Mouse (Mus musculus) kidney, embryonic 14.5 days (tissue): ENCODE data around the gene Crcp. TPM values are rescaled to one million over a fixed set of nuclear protein-coding genes. Genes with fewer than 3 reads are reported as not detected.

Experiments used
- ATAC-seq: fragments of 200-750 bp; cut with Nextera tagmentation; 2 replicates; pipeline ENCODE4 v1.8.0; 2017; ENCODE audit warnings: moderate number of reproducible peaks, mild to moderate bottlenecking, moderate TSS enrichment, moderate library complexity; ENCODE audit not compliant: low FRiP score, low TSS enrichment
- H3K27ac ChIP-seq: fragments of 300-500 bp; sonication (generic); 2 replicates; pipeline ENCODE4 v1.5.1; 2014; ENCODE audit warnings: low read depth, mild to moderate bottlenecking, low read length, moderate library complexity, mixed read lengths
- H3K27me3 ChIP-seq: fragments of 300-500 bp; sonication (generic); 2 replicates; pipeline ENCODE4 v1.6.1; 2014; ENCODE audit warnings: mild to moderate bottlenecking, low read length; ENCODE audit not compliant: control insufficient read depth, insufficient read depth
- H3K36me3 ChIP-seq: fragments of 300-500 bp; sonication (generic); 2 replicates; pipeline ENCODE4 v1.6.1; 2014; ENCODE audit warnings: low read length, mixed read lengths; ENCODE audit not compliant: control insufficient read depth, insufficient read depth
- H3K4me1 ChIP-seq: fragments of 300-500 bp; sonication (generic); 2 replicates; pipeline ENCODE4 v1.6.1; 2014; ENCODE audit warnings: low read length, mixed read lengths; ENCODE audit not compliant: control insufficient read depth, insufficient read depth
- H3K4me2 ChIP-seq: fragments of 300-500 bp; sonication (generic); replicated peaks from 2 replicates; pipeline ENCODE4 v1.6.1; 2014; ENCODE audit warnings: low read depth, mild to moderate bottlenecking, low read length
- H3K4me3 ChIP-seq: fragments of 300-500 bp; sonication (generic); 2 replicates; pipeline ENCODE4 v1.5.1; 2014; ENCODE audit warnings: mild to moderate bottlenecking, low read length
- H3K9ac ChIP-seq: fragments of 300-500 bp; sonication (generic); 2 replicates; pipeline ENCODE4 v1.6.1; 2014; ENCODE audit warnings: low read depth, mild to moderate bottlenecking, low read length, moderate library complexity
- H3K9me3 ChIP-seq: fragments of 300-500 bp; sonication (generic); 2 replicates; pipeline ENCODE4 v1.6.1; 2016; ENCODE audit warnings: low read length; ENCODE audit not compliant: control insufficient read depth
- WGBS: fragments of 180-500 bp; shearing (Covaris S2); extraction: QIAGEN DNeasy Blood & Tissue Kit; methylation state at CpG from one replicate; pipeline ENCODE4 v1.1.7; 2014; 5-methylcytosine and 5-hydroxymethylcytosine counted together
- polyA plus RNA-seq: library from polyadenylated mRNA; unstranded; fragments of >200 nt; fragmentation: Nextera tagmentation; extraction: Ambion mirVana; gene quantifications from 2 replicates; pipeline ENCODE4 v1.2.1, GENCODE M21; 2014

Crcp gene
- polyA plus RNA-seq, 1 experiment from 2014 or later, result 24.5 TPM

DNA sequence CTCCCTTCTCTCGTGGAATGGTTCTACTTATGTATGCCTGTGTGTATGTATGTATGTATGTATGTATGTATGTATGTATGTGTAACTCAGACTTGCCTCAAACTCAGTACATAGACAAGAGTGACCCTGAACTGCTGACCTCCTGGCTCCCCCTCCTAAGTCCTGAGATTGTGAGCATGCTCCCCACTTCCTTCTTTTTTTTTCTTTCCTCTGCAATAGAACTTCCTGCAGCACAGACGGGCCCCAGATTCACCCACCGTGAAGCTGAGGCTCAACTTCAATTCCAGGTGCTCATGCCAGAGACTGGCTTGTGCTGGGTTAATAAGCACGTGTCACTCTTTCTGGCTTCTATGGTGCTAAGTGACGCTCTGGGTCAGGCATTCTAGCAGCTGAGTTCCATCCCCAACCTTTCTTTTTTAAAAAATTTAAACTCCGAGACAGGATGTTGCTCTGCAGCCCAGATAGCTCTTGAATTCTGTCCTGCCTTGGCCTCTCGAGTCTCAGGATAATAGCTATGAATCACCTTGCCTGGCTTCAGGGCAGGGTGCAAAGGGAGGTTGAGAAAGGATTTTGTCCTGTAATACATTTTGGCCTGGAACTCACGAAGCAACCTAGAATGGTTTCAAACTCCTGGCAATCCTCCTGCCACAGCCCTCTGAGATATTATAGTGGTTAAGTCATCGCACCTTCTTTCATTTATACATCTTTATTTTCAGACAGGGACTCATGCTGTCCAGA is 49.2 kb downstream of the Crcp start:
- Histone ChIP-seq H3K36me3 (peaks cover 3% of the 10 kb centered on the region; the same call in 1 of the 2 replicates), H3K4me2 (no peak overlapping the region), H3K4me3 (no peak overlapping the region), H3K9me3 (peaks cover 5% of the 10 kb centered on the region; the same call in 1 of the 2 replicates), H3K27me3 (no peaks in the 10 kb centered on the region), H3K4me1 (no peaks in the 10 kb centered on the region), H3K9ac (no peak overlapping the region; the same call in 1 of the 2 replicates), H3K27ac (no peak overlapping the region)
- ATAC-seq, result no peak
- 62% methylated on average over 9 of the region's 9 CpGs for WGBS

DNA sequence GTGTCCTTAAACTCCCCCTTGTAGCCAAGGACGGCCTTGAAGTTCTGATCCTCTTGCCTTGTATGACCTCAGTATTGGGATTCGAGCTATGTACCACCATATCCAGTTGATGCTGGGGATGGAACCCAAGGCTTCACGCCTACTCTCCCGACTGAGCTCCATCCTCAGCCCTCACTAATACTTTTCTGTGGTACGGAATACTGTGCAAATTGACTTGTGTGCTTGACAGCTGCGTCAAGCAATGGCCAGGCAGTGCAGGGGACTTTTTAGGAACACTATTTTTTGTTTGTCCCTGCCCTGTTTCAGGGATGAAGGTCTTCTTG is 49.7 kb downstream of the Crcp start:
- Histone ChIP-seq H3K27ac (peak overlapping the region; percentile 74; the same call in 1 of the 2 replicates), H3K9me3 (peaks cover 5% of the 10 kb centered on the region; the same call in 1 of the 2 replicates), H3K27me3 (no peaks in the 10 kb centered on the region), H3K4me1 (no peaks in the 10 kb centered on the region), H3K9ac (peak overlapping the region; percentile 92), H3K4me3 (peak overlapping the region; percentile 86), H3K36me3 (peaks cover 3% of the 10 kb centered on the region; the same call in 1 of the 2 replicates), H3K4me2 (peak overlapping the region; percentile 87)
- 43% methylated on average over 6 of the region's 6 CpGs for WGBS
- ATAC-seq, result peak; percentile 13; the same call in 1 of the 2 replicates

DNA sequence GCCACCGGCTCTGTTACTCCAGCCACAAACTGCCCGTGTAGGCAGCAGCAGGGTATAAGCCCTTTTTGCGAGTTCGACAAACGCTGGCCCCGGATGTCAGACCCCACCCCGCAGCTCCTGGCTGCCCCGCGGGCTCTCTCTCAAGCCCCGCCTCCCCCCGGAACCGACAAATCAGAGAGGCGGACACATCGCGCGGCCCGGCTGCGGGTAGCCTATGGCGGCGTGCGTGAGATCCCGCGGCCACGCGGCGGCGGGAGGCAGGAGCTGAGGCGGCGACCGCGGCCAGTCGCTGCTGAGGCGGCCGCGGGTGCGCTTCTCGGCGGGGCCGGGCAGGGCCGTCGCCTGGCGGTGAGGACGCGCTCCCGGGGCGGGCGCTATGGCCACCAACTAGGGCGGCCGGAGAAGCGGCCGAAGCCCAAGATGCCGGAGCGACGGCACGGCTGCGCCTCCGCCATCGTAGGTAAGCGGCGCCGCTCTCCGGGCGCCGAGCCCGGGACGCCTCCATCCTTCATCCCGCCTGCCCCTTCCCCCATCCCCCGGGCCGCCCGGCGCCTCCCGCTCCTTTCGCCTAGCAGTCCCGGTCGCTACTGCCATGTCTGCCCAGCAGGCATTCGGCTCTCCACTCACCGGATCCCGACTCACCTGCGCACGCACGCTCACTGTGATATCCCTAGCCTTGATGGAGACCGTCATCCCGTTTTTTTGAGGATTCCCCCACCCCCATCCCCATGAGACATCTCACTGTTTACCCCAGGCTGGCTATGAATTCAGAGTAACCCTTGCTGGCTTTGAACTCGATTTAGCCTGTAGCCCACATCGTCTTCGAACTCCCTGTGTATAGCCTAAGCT is 50.3 kb downstream of the Crcp start:
- Histone ChIP-seq H3K36me3 (peaks cover 3% of the 10 kb centered on the region; the same call in 1 of the 2 replicates), H3K9ac (peak overlapping the region; percentile 92), H3K4me1 (no peaks in the 10 kb centered on the region), H3K4me3 (peak overlapping the region; percentile 86), H3K9me3 (peaks cover 5% of the 10 kb centered on the region; the same call in 1 of the 2 replicates), H3K27me3 (no peaks in the 10 kb centered on the region), H3K4me2 (peak overlapping the region; percentile 87), H3K27ac (peak overlapping the region; percentile 74)
- ATAC-seq, result peak; percentile 98
- 1% methylated on average over 69 of the region's 86 CpGs for WGBS

GRCm38 (mm10) chr5:130080051-130080681 is 51.1 kb downstream of the Crcp start:
- H3K27ac ChIP-seq, result no peak overlapping the region
- WGBS, result 76% methylated on average over 16 of the region's 16 CpGs
- H3K9ac ChIP-seq, result peak overlapping the region; percentile 92
- H3K4me3 ChIP-seq, result peak overlapping the region; percentile 86
- ATAC-seq, result no peak
- peaks cover 3% of the 10 kb centered on the region; the same call in 1 of the 2 replicates for H3K36me3 ChIP-seq
- H3K9me3 ChIP-seq, result peaks cover 5% of the 10 kb centered on the region; the same call in 1 of the 2 replicates
- H3K27me3 ChIP-seq, result no peaks in the 10 kb centered on the region
- H3K4me1 ChIP-seq, result no peaks in the 10 kb centered on the region
- H3K4me2 ChIP-seq, result peak overlapping the region; percentile 87

DNA sequence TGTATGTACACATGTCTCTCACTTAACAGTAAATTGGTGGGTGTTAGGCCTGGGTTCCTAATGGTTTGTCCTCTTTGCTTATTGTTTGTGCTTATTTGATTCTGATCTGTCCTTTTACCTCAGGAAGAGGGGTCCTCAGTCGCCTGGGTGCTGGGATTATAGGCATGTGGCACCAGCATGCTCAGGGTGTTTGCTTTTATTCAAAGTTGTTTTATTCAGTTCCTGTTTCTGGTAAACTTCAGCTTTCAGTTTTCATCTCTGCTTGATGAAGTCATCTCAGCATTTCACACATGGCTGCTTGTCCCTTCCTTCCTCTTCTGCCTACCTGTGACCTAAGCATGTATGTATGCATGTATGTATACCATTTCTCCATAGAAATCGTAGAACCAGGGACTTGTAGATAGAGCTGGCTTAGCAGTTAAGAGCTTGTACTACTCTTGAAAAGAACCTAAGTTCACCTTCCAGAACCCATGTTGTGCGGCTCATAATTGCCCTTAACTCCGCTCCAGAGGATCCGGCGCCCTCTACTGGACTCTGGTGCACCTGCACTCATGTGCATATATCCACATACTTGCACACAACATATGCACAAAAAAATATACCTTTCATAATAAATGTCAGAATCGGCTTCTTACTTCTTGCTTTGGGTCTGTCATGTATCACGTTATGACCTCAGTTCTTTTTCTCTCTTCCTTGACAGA is 52.2 kb downstream of the Crcp start:
- no peak for ATAC-seq
- no peak overlapping the region for H3K4me3 ChIP-seq
- no peaks in the 10 kb centered on the region for H3K4me1 ChIP-seq
- H3K36me3 ChIP-seq, result peaks cover 3% of the 10 kb centered on the region; the same call in 1 of the 2 replicates
- H3K27ac ChIP-seq, result no peak overlapping the region
- peaks cover 5% of the 10 kb centered on the region; the same call in 1 of the 2 replicates for H3K9me3 ChIP-seq
- no peaks in the 10 kb centered on the region for H3K27me3 ChIP-seq
- H3K9ac ChIP-seq, result no peak overlapping the region
- WGBS, result 97% methylated on average over 8 of the region's 8 CpGs
- no peak overlapping the region for H3K4me2 ChIP-seq

DNA sequence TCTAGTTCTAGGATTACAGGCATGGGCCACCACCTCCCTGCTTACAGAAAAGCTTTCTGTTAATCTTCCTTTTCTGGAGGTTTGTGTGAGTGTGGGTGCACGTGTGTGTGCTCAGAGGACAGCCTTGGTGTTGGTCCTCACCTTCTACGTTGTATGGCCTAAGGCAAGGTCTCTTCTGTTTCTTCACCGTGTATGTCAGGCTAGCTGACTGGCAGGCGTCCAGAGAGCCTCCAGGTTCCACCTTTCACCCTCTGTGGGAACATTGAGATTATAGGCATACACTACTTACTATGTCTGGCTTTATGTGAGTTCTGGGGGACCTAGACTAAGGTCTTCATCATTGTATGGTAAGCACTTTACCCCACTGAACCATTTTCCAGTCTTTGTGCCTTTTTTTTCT is 53.3 kb downstream of the Crcp start:
- no peaks in the 10 kb centered on the region for H3K27me3 ChIP-seq
- no peaks in the 10 kb centered on the region for H3K4me1 ChIP-seq
- no peak overlapping the region for H3K27ac ChIP-seq
- peaks cover 3% of the 10 kb centered on the region; the same call in 1 of the 2 replicates for H3K36me3 ChIP-seq
- no peak overlapping the region for H3K4me2 ChIP-seq
- 82% methylated on average over 4 of the region's 4 CpGs for WGBS
- H3K4me3 ChIP-seq, result no peak overlapping the region
- no peak overlapping the region for H3K9ac ChIP-seq
- H3K9me3 ChIP-seq, result peaks cover 5% of the 10 kb centered on the region; the same call in 1 of the 2 replicates
- ATAC-seq, result no peak

GRCm38 (mm10) chr5:130084271-130084670 is 55.2 kb downstream of the Crcp start:
- H3K4me3 ChIP-seq, result no peak overlapping the region
- H3K9me3 ChIP-seq, result peaks cover 5% of the 10 kb centered on the region; the same call in 1 of the 2 replicates
- H3K36me3 ChIP-seq, result peaks cover 3% of the 10 kb centered on the region; the same call in 1 of the 2 replicates
- WGBS, result 87% methylated on average over 3 of the region's 3 CpGs
- H3K9ac ChIP-seq, result no peak overlapping the region
- H3K27ac ChIP-seq, result no peak overlapping the region
- ATAC-seq, result no peak
- H3K4me2 ChIP-seq, result no peak overlapping the region
- no peaks in the 10 kb centered on the region for H3K4me1 ChIP-seq
- no peaks in the 10 kb centered on the region for H3K27me3 ChIP-seq

DNA sequence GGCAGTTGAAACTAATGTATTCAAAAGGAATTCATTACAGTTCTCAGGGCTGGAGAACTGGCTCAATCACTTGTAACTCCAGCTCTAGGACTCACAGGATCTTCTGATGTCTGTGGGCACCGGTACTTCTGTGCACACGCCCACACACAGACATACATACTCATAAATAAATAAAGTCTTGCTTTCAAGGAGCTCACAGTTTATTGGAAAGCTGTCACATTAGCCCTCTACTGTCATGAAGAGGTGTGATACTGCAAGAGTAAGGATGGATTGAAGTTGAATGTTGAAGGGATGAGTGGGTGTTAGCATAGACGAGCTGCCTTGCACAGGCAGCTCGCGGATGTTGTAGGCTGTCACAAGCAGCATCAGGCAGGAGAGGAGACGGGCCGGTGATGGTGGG is 58.9 kb downstream of the Crcp start:
- Histone ChIP-seq H3K27ac (no peak overlapping the region), H3K4me3 (no peak overlapping the region), H3K36me3 (no peaks in the 10 kb centered on the region; the same call in 1 of the 2 replicates), H3K4me1 (no peaks in the 10 kb centered on the region), H3K27me3 (no peaks in the 10 kb centered on the region), H3K9ac (no peak overlapping the region), H3K9me3 (no peaks in the 10 kb centered on the region), H3K4me2 (no peak overlapping the region)
- ATAC-seq, result no peak
- 74% methylated on average over 7 of the region's 7 CpGs for WGBS
